Comparison of ENCODE assay signal across 10 mouse cellular contexts in genomic region chr13:30566767-30567166, GRCm38 (mm10). TPM values are rescaled to one million over a fixed set of nuclear protein-coding genes. Genes with fewer than 3 reads are reported as not detected.
DNase-seq lines count a peak whose midpoint lies in the region; ATAC-seq and TF ChIP-seq lines count a peak whose summit lies in the region.
"Had no signal": no experiment of that assay in that cellular context is flagged by ENCODE, and none has a peak within 500 bp of the region (broad histone marks: within the 10 kb centered on the region; RNA-seq: fewer than 3 reads in every experiment).

No protein-coding gene starts in this region.

- DNase-seq in liver (peak; percentile 19), Patski (ENCODE audit: low read depth, low spot score) (no peak)
- no peak for DNase-seq in liver, embryonic 11.5 days (ENCODE audit: low spot score)
- DNase-seq in kidney, postnatal 0 days (ENCODE audit: low spot score), result peak; percentile 64
- peak; percentile 68 for DNase-seq in liver, postnatal 0 days
- DNase-seq in right cerebral cortex, postnatal 36 days (ENCODE audit: low spot score in 2 of 2), result peak; percentile 41 to 48

- no peaks in the 10 kb centered on the region for H3K9me3 ChIP-seq in liver, embryonic 11.5 days (ENCODE audit: control insufficient read depth, low read length)
- no peaks in the 10 kb centered on the region for H3K9me3 ChIP-seq in kidney, postnatal 0 days (replicated peaks; ENCODE audit: low read length)
- H3K9me3 ChIP-seq in liver, postnatal 0 days (ENCODE audit: low read length), result no peaks in the 10 kb centered on the region
- H3K9me3 ChIP-seq in intestine, embryonic 15.5 days, result no peaks in the 10 kb centered on the region
- H3K9me3 ChIP-seq: embryonic facial prominence, embryonic 13.5 days had no signal

- no peak overlapping the region for H3K4me2 ChIP-seq in liver, embryonic 11.5 days
- no peak overlapping the region for H3K4me2 ChIP-seq in kidney, postnatal 0 days (ENCODE audit: low read length)
- H3K4me2 ChIP-seq in liver, postnatal 0 days (ENCODE audit: low read depth, low read length), result no peak overlapping the region
- no peak overlapping the region for H3K4me2 ChIP-seq in intestine, embryonic 15.5 days (replicated peaks)
- H3K4me2 ChIP-seq: embryonic facial prominence, embryonic 13.5 days had no signal

- POLR2A ChIA-PET in Patski (lab: Charles Lee), result no interaction called here

- no peaks in the 10 kb centered on the region for H3K4me1 ChIP-seq in liver, embryonic 11.5 days (replicated peaks; ENCODE audit: control insufficient read depth, insufficient read depth, low read length)
- H3K4me1 ChIP-seq in embryonic fibroblast, embryonic 13.5 days (ENCODE audit: control insufficient read depth, insufficient read depth, low read length), result no peaks in the 10 kb centered on the region
- no peaks in the 10 kb centered on the region for H3K4me1 ChIP-seq in kidney, postnatal 0 days (replicated peaks; ENCODE audit: insufficient read depth, low read length)
- no peaks in the 10 kb centered on the region for H3K4me1 ChIP-seq in liver, postnatal 0 days (ENCODE audit: insufficient read depth)
- H3K4me1 ChIP-seq in intestine, embryonic 15.5 days (replicated peaks), result no peaks in the 10 kb centered on the region
- H3K4me1 ChIP-seq: embryonic facial prominence, embryonic 13.5 days had no signal

- no peaks in the 10 kb centered on the region for H3K27me3 ChIP-seq in liver, embryonic 11.5 days (replicated peaks; ENCODE audit: control insufficient read depth, insufficient read depth, low read length)
- peaks cover under 1% of the 10 kb centered on the region for H3K27me3 ChIP-seq in Patski
- no peaks in the 10 kb centered on the region for H3K27me3 ChIP-seq in kidney, postnatal 0 days (ENCODE audit: insufficient read depth, low read length)
- no peaks in the 10 kb centered on the region for H3K27me3 ChIP-seq in liver, postnatal 0 days (ENCODE audit: insufficient read depth, low read length)
- no peaks in the 10 kb centered on the region for H3K27me3 ChIP-seq in intestine, embryonic 15.5 days (replicated peaks)

- no peaks in the 10 kb centered on the region for H3K36me3 ChIP-seq in liver, embryonic 11.5 days (ENCODE audit: control insufficient read depth, insufficient read depth, low read length)
- no peaks in the 10 kb centered on the region for H3K36me3 ChIP-seq in kidney, postnatal 0 days (ENCODE audit: insufficient read depth, low read length)
- H3K36me3 ChIP-seq in liver, postnatal 0 days (replicated peaks; ENCODE audit: insufficient read depth, low read length), result no peaks in the 10 kb centered on the region
- no peaks in the 10 kb centered on the region for H3K36me3 ChIP-seq in intestine, embryonic 15.5 days
- H3K36me3 ChIP-seq: embryonic facial prominence, embryonic 13.5 days had no signal

- no peak overlapping the region for H3K9ac ChIP-seq in liver, embryonic 11.5 days (ENCODE audit: low read depth, low read length)
- H3K9ac ChIP-seq in kidney, postnatal 0 days (ENCODE audit: low read depth, low read length), result no peak overlapping the region
- H3K9ac ChIP-seq in liver, postnatal 0 days (replicated peaks), result no peak overlapping the region
- H3K9ac ChIP-seq in intestine, embryonic 15.5 days, result no peak overlapping the region
- H3K9ac ChIP-seq: embryonic facial prominence, embryonic 13.5 days had no signal

- no peak for TF ChIP-seq POLR2A in embryonic fibroblast, embryonic 13.5 days (IDR thresholded peaks at IDR 0.05; ENCODE audit: low read depth, low read length)

- 59% methylated on average over 8 of the region's 8 CpGs for WGBS in liver, embryonic 11.5 days
- 60% methylated on average over 8 of the region's 8 CpGs for WGBS in kidney, postnatal 0 days
- WGBS in liver, postnatal 0 days (ENCODE audit: insufficient replicate concordance), result 45% methylated on average over 8 of the region's 8 CpGs
- 60% methylated on average over 8 of the region's 8 CpGs for WGBS in intestine, embryonic 15.5 days

- peak; percentile 80 for TF ChIP-seq CTCF in Patski (IDR thresholded peaks at IDR 0.05)
- peak; percentile 73 for TF ChIP-seq CTCF in embryonic fibroblast, embryonic 13.5 days (IDR thresholded peaks at IDR 0.05; ENCODE audit: borderline replicate concordance, insufficient read depth, low read length)
- peak; percentile 79 for TF ChIP-seq CTCF in kidney, postnatal 0 days (IDR thresholded peaks at IDR 0.05; ENCODE audit: low read depth)
- TF ChIP-seq CTCF in liver, postnatal 0 days (IDR thresholded peaks at IDR 0.05; ENCODE audit: low read depth), result peak; percentile 80

- H3K4me3 ChIP-seq in liver, embryonic 11.5 days (ENCODE audit: low read depth, low read length), result no peak overlapping the region
- H3K4me3 ChIP-seq in embryonic fibroblast, embryonic 13.5 days (ENCODE audit: insufficient read depth, low read length), result no peak overlapping the region
- no peak overlapping the region for H3K4me3 ChIP-seq in kidney, postnatal 0 days (replicated peaks; ENCODE audit: low read depth, low read length)
- no peak overlapping the region for H3K4me3 ChIP-seq in liver, postnatal 0 days (ENCODE audit: low read depth, low read length)
- H3K4me3 ChIP-seq in intestine, embryonic 15.5 days (replicated peaks), result no peak overlapping the region
- H3K4me3 ChIP-seq: embryonic facial prominence, embryonic 13.5 days had no signal

- CTCF ChIA-PET in Patski (lab: Charles Lee), result interaction anchor here (0.9 to 1.9 kb wide), 7 partner anchors 9 to 415 kb away, joined by 3 to 10 read pairs (median 5); no protein-coding TSS in a partner anchor

- no peak for TF ChIP-seq EP300 in liver, postnatal 0 days (IDR thresholded peaks at IDR 0.05; ENCODE audit: low read depth)

- no peak for ATAC-seq in liver, embryonic 11.5 days (replicated peaks; ENCODE audit: low FRiP score)
- peak; percentile 17 for ATAC-seq in Patski
- ATAC-seq in kidney, postnatal 0 days (replicated peaks; ENCODE audit: low FRiP score, low read depth), result no peak
- ATAC-seq in liver, postnatal 0 days, result no peak
- ATAC-seq in intestine, embryonic 15.5 days, result no peak

- in situ Hi-C loops in Patski (cut with MboI; ENCODE audit: low pct_unique_long_range_greater_than_20kb), result loop anchor here (10.0 kb wide), 1 partner anchor 318 kb away; no protein-coding TSS in a partner anchor

- no peak overlapping the region for H3K27ac ChIP-seq in liver, embryonic 11.5 days (ENCODE audit: low read depth, low read length)
- no peak overlapping the region for H3K27ac ChIP-seq in embryonic fibroblast, embryonic 13.5 days (ENCODE audit: insufficient read depth, low read length)
- no peak overlapping the region for H3K27ac ChIP-seq in kidney, postnatal 0 days
- H3K27ac ChIP-seq in liver, postnatal 0 days (ENCODE audit: low read depth), result no peak overlapping the region
- H3K27ac ChIP-seq in intestine, embryonic 15.5 days, result no peak overlapping the region
- H3K27ac ChIP-seq: embryonic facial prominence, embryonic 13.5 days; macrophage had no signal

RNA-seq across cellular contexts. Expression of gene Uqcrfs1, which starts 21.6 kb away (rescaled TPM):
- 280 and 288 TPM in 2 replicates for polyA plus RNA-seq in liver, embryonic 11.5 days (2014; fragmentation: Nextera tagmentation; extraction: Ambion mirVana)
- 277 TPM for polyA plus RNA-seq in Patski (2021)
- 78.2 and 82.3 TPM in 2 replicates for polyA plus RNA-seq in embryonic fibroblast, embryonic 13.5 days (2011; ENCODE audit: insufficient read length, low read depth, missing spikeins)
- 588 and 601 TPM in 2 replicates for polyA plus RNA-seq in kidney, postnatal 0 days (2015; fragmentation: Nextera tagmentation; extraction: Ambion mirVana)
- 380 and 395 TPM in 2 replicates for polyA plus RNA-seq in liver, postnatal 0 days (2015; fragmentation: Nextera tagmentation; extraction: Ambion mirVana)
- polyA plus RNA-seq in intestine, embryonic 15.5 days (2015; fragmentation: Nextera tagmentation; extraction: Ambion mirVana), result 363 and 366 TPM in 2 replicates

Comparison
In these comparisons a context has a peak if more than half of its experiments do, and no peak if none do; other contexts are left out.
1. DNase-seq: peak in liver (single experiment), kidney, postnatal 0 days (single experiment), liver, postnatal 0 days (single experiment) and right cerebral cortex, postnatal 36 days (2 of 2); none in liver, embryonic 11.5 days (single experiment) and Patski (single experiment).
2. Peak in every context shown above with its lines, with median percentiles within 50 percentile points of each other: CTCF ChIP-seq.